Mouse (Mus musculus): ENCODE measurements around the gene Rasd1.

- TF ChIP-seq CTCF (IDR thresholded peaks at IDR 0.05; ENCODE audit: low read depth) (no peak), EP300 (optimal IDR thresholded peaks at IDR 0.05) (no peak)
Measured at GRCm38 (mm10) chr11:60004716-60005115, 40.0 kb upstream of the Rasd1 start.

Data from stomach, postnatal 0 days (tissue).